Mouse (Mus musculus): ENCODE results near the gene Rgl1. TPM values are rescaled to one million over a fixed set of nuclear protein-coding genes. Genes with fewer than 3 reads are reported as not detected.

The Rgl1 gene
- polyA plus RNA-seq, 1 experiment: 3.0 TPM

DNA sequence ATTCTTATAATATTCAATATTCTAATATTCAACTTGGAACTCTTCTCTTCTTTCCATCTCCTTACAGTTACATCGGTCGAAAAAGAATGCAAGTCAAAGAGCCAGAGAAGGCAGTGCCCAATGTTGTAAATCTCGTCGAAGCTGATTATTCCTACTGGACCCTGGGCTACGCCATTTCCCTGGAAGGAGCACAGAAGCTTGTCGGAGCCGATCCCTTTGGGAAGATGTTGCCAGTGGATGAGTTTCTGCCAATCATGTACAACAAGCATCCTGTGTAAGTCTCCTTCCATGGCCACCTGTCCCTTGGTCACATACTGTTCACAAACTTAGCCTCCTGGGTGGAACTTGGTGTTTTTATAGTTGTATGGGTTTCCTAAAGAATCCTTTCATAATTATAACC is 259.4 kb downstream of the Rgl1 start:
- no peaks in the 10 kb centered on the region for H3K4me1 ChIP-seq (ENCODE audit: control insufficient read depth, insufficient read depth, low read length)
- no peak overlapping the region for H3K9ac ChIP-seq (ENCODE audit: low read depth, poor library complexity, severe bottlenecking)
- H3K36me3 ChIP-seq (ENCODE audit: control insufficient read depth, insufficient read depth, low read length, poor library complexity, severe bottlenecking): no peaks in the 10 kb centered on the region
- TF ChIP-seq POLR2A (IDR thresholded peaks at IDR 0.05; ENCODE audit: insufficient read depth, low read length) (no peak), EP300 (IDR thresholded peaks at IDR 0.05; ENCODE audit: insufficient read depth, low read depth, low read length) (no peak), CTCF (IDR thresholded peaks at IDR 0.05; ENCODE audit: low read depth, low read length) (no peak)
- H3K27ac ChIP-seq (ENCODE audit: insufficient read depth, low read length): no peak overlapping the region
- no peak overlapping the region for H3K4me3 ChIP-seq (ENCODE audit: low read depth, low read length)
- no peaks in the 10 kb centered on the region for H3K9me3 ChIP-seq (replicated peaks; ENCODE audit: control insufficient read depth, insufficient read depth, low read length, poor library complexity, severe bottlenecking)
- no peaks in the 10 kb centered on the region for H3K27me3 ChIP-seq (ENCODE audit: control insufficient read depth, insufficient read depth, low read length, poor library complexity, severe bottlenecking)

- H3K9ac ChIP-seq (ENCODE audit: low read depth, poor library complexity, severe bottlenecking): no peak overlapping the region
- no peaks in the 10 kb centered on the region for H3K36me3 ChIP-seq (ENCODE audit: control insufficient read depth, insufficient read depth, low read length, poor library complexity, severe bottlenecking)
- TF ChIP-seq POLR2A (IDR thresholded peaks at IDR 0.05; ENCODE audit: insufficient read depth, low read length) (no peak), EP300 (IDR thresholded peaks at IDR 0.05; ENCODE audit: insufficient read depth, low read depth, low read length) (no peak), CTCF (IDR thresholded peaks at IDR 0.05; ENCODE audit: low read depth, low read length) (no peak)
- no peak overlapping the region for H3K27ac ChIP-seq (ENCODE audit: insufficient read depth, low read length)
- no peaks in the 10 kb centered on the region for H3K4me1 ChIP-seq (ENCODE audit: control insufficient read depth, insufficient read depth, low read length)
- no peaks in the 10 kb centered on the region for H3K27me3 ChIP-seq (ENCODE audit: control insufficient read depth, insufficient read depth, low read length, poor library complexity, severe bottlenecking)
- H3K9me3 ChIP-seq (replicated peaks; ENCODE audit: control insufficient read depth, insufficient read depth, low read length, poor library complexity, severe bottlenecking): no peaks in the 10 kb centered on the region
- no peak overlapping the region for H3K4me3 ChIP-seq (ENCODE audit: low read depth, low read length)
Measured at GRCm38 (mm10) chr1:152506175-152506574, 260.0 kb downstream of the Rgl1 start.

- Histone ChIP-seq H3K4me1 (ENCODE audit: control insufficient read depth, insufficient read depth, low read length) (no peaks in the 10 kb centered on the region), H3K36me3 (ENCODE audit: control insufficient read depth, insufficient read depth, low read length, poor library complexity, severe bottlenecking) (no peaks in the 10 kb centered on the region), H3K9me3 (replicated peaks; ENCODE audit: control insufficient read depth, insufficient read depth, low read length, poor library complexity, severe bottlenecking) (no peaks in the 10 kb centered on the region)
Measured at GRCm38 (mm10) chr1:152499802-152500201, 266.3 kb downstream of the Rgl1 start.

DNA sequence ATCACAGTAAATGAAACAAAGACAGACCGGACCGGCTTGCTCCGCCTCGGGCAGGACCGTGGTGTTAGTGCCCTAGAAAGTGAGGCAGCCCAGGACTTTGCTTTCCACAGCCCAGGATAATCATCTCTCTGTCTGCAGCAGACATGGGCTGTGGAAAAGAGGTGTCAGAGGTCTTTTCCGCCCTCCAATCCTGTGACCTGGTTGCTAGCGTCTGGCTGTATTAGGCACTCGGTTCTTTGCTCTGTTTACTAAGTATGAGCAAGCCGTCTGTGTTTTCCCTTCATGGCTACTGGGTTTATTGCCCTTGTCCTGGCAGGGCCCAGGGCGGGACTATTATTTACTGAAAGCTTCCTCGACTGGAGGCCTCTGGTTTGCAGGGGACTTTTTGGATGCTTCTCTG is 268.6 kb downstream of the Rgl1 start:
- Histone ChIP-seq H3K27me3 (ENCODE audit: control insufficient read depth, insufficient read depth, low read length, poor library complexity, severe bottlenecking) (no peaks in the 10 kb centered on the region), H3K27ac (ENCODE audit: insufficient read depth, low read length) (no peak overlapping the region), H3K36me3 (ENCODE audit: control insufficient read depth, insufficient read depth, low read length, poor library complexity, severe bottlenecking) (no peaks in the 10 kb centered on the region), H3K4me3 (ENCODE audit: low read depth, low read length) (no peak overlapping the region), H3K9me3 (replicated peaks; ENCODE audit: control insufficient read depth, insufficient read depth, low read length, poor library complexity, severe bottlenecking) (peaks cover 3% of the 10 kb centered on the region; the same call in 1 of the 2 replicates), H3K4me1 (ENCODE audit: control insufficient read depth, insufficient read depth, low read length) (no peaks in the 10 kb centered on the region), H3K9ac (ENCODE audit: low read depth, poor library complexity, severe bottlenecking) (no peak overlapping the region)
- TF ChIP-seq CTCF (IDR thresholded peaks at IDR 0.05; ENCODE audit: low read depth, low read length) (no peak), POLR2A (IDR thresholded peaks at IDR 0.05; ENCODE audit: insufficient read depth, low read length) (no peak), EP300 (IDR thresholded peaks at IDR 0.05; ENCODE audit: insufficient read depth, low read depth, low read length) (no peak)

More at GRCm38 (mm10) chr1:152499802-152500201, 266.3 kb downstream of the Rgl1 start:
- Histone ChIP-seq H3K27ac (ENCODE audit: insufficient read depth, low read length) (no peak overlapping the region), H3K27me3 (ENCODE audit: control insufficient read depth, insufficient read depth, low read length, poor library complexity, severe bottlenecking) (no peaks in the 10 kb centered on the region), H3K9ac (ENCODE audit: low read depth, poor library complexity, severe bottlenecking) (no peak overlapping the region), H3K4me3 (ENCODE audit: low read depth, low read length) (no peak overlapping the region)
- TF ChIP-seq CTCF (IDR thresholded peaks at IDR 0.05; ENCODE audit: low read depth, low read length): no peak
- no peak for TF ChIP-seq POLR2A (IDR thresholded peaks at IDR 0.05; ENCODE audit: insufficient read depth, low read length)
- no peak for TF ChIP-seq EP300 (IDR thresholded peaks at IDR 0.05; ENCODE audit: insufficient read depth, low read depth, low read length)

GRCm38 (mm10) chr1:152496831-152497230 is 269.3 kb downstream of the Rgl1 start:
- Histone ChIP-seq H3K4me1 (ENCODE audit: control insufficient read depth, insufficient read depth, low read length) (no peaks in the 10 kb centered on the region), H3K9me3 (replicated peaks; ENCODE audit: control insufficient read depth, insufficient read depth, low read length, poor library complexity, severe bottlenecking) (peaks cover 3% of the 10 kb centered on the region; the same call in 1 of the 2 replicates), H3K36me3 (ENCODE audit: control insufficient read depth, insufficient read depth, low read length, poor library complexity, severe bottlenecking) (no peaks in the 10 kb centered on the region), H3K27me3 (ENCODE audit: control insufficient read depth, insufficient read depth, low read length, poor library complexity, severe bottlenecking) (no peaks in the 10 kb centered on the region), H3K4me3 (ENCODE audit: low read depth, low read length) (no peak overlapping the region), H3K27ac (ENCODE audit: insufficient read depth, low read length) (no peak overlapping the region), H3K9ac (ENCODE audit: low read depth, poor library complexity, severe bottlenecking) (no peak overlapping the region)
- TF ChIP-seq POLR2A (IDR thresholded peaks at IDR 0.05; ENCODE audit: insufficient read depth, low read length) (no peak), CTCF (IDR thresholded peaks at IDR 0.05; ENCODE audit: low read depth, low read length) (no peak), EP300 (IDR thresholded peaks at IDR 0.05; ENCODE audit: insufficient read depth, low read depth, low read length) (no peak)

DNA sequence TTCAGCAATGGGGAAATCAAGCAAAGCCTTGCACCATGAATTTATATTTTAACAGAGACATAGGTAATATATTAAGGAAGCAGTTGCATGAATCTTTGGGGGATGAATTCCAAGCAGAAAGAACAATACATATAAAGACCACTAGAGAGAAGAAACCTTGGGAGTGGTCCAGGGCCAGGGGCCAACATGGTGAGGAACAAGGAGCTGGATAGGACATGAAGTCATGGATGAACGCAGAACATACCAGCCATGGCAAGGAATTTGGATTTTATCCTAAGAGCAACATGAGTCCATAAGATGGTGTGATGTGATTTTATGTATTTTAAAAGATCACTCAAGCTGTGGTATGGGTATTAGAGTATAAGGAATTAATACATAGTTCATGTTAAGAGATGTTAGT is 273.9 kb downstream of the Rgl1 start:
- no peaks in the 10 kb centered on the region for H3K36me3 ChIP-seq (ENCODE audit: control insufficient read depth, insufficient read depth, low read length, poor library complexity, severe bottlenecking)
- H3K9ac ChIP-seq (ENCODE audit: low read depth, poor library complexity, severe bottlenecking): no peak overlapping the region
- no peak overlapping the region for H3K27ac ChIP-seq (ENCODE audit: insufficient read depth, low read length)
- no peak for TF ChIP-seq CTCF (IDR thresholded peaks at IDR 0.05; ENCODE audit: low read depth, low read length)
- no peak for TF ChIP-seq EP300 (IDR thresholded peaks at IDR 0.05; ENCODE audit: insufficient read depth, low read depth, low read length)
- no peak for TF ChIP-seq POLR2A (IDR thresholded peaks at IDR 0.05; ENCODE audit: insufficient read depth, low read length)
- no peaks in the 10 kb centered on the region for H3K4me1 ChIP-seq (ENCODE audit: control insufficient read depth, insufficient read depth, low read length)
- peaks cover 3% of the 10 kb centered on the region; the same call in 1 of the 2 replicates for H3K9me3 ChIP-seq (replicated peaks; ENCODE audit: control insufficient read depth, insufficient read depth, low read length, poor library complexity, severe bottlenecking)
- no peak overlapping the region for H3K4me3 ChIP-seq (ENCODE audit: low read depth, low read length)
- H3K27me3 ChIP-seq (ENCODE audit: control insufficient read depth, insufficient read depth, low read length, poor library complexity, severe bottlenecking): no peaks in the 10 kb centered on the region
